Mouse (Mus musculus) gastrocnemius, postnatal 25 days (tissue): ENCODE results near the gene Spg7. TPM values are rescaled to one million over a fixed set of nuclear protein-coding genes. Genes with fewer than 3 reads are reported as not detected.
"Not testable (repeated sequence)": the region's sequence is repeated elsewhere in the genome, so short reads cannot be mapped to it uniquely, and the experiment has no call there.

ENCODE experiments used
- DNase-seq: peaks from one replicate; pipeline ENCODE4 v3.0.0; 2022
- long read RNA-seq, 2 experiments: library from polyadenylated mRNA; stranded (forward); transcript quantifications; one replicate each; pipeline ENCODE4 v2.0.0; 2021
- total RNA-seq, 2 experiments: library from RNA; stranded (reverse); gene quantifications; 1 replicate in 1 of 2; 2 replicates in 1 of 2; pipeline ENCODE4 v1.2.3; 2021

Gene Spg7
- total RNA-seq = 10 to 100 TPM; 60.5 to 66.3 TPM
- long read RNA-seq, experiment 1, transcript Spg7-209 (17 exons, 2,896 nt) = major isoform, 53 of 79 reads
- long read RNA-seq, experiment 1, partial matches to known transcripts = 15 of 79 reads
- long read RNA-seq, experiment 1, other reads (novel, unspliced or antisense) = 8 of 79 reads
- long read RNA-seq, experiment 2, transcript Spg7-209 (17 exons, 2,896 nt) = major isoform, 126 of 142 reads
- long read RNA-seq, experiment 2, partial matches to known transcripts = 7 of 142 reads
- long read RNA-seq, experiment 2, other reads (novel, unspliced or antisense) = 9 of 142 reads

DNA sequence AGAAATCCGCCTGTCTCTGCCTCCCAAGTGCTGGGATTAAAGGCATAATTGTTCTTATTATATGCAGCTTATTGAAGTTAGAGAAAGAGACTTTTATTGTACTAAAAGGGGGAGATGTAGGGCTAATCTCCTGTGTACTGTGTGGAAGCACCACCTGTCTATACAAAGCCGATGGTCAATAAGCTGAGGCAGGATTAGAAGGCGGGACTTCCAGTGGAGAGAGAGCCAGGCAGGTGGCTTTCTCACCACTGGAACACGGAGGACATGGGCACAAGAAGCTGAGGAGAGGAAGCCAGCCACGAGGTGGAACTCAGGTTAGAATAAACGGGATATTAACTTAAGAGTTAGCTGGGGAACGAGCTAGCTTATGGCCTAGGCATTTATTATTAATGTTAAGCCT is at the start of gene Spg7:
TSS of gene Spg7 (plus strand) at position 222 of the 400 bp plus-strand sequence.
- DNase-seq = no peak

DNA sequence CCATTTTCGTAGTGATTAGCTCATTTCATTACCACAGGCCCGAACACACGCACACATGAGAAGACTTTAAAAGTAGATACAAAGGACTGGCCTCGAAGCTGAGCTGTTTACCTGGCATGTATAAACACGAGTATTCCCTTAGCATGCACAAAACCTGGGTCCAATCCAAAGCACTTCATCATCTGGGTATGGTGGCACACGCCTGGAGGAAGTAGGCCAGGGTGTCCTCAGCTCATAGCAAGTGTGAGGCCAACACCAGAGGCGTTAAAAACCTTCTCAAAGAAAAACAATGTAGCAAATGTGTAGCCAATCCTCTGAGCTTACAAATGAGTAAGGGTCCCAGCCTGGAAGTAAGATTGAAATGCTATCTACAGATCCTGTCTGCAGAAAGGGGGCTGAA is 48.3 kb upstream of the Spg7 start:
- peak; percentile 49 for DNase-seq

DNA sequence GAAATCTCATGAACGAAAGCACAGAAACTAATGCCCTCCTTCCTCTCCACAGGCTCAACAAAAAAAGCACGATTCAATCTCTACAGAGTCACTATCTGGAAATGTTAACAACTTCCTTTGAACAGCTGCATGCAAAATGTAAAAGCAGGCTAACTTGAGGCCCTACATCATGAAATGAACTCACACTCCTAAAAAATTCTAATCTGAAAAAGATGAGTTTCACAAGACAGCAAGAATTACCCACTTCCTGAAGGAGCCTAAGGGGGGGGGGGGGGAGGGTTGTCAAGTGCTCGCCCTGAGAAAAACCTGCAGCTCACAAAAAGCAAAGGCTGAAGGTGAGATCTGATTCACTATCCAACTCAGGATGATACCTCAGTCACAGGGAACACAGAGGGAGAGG is 47.7 kb upstream of the Spg7 start:
- no peak for DNase-seq

DNA sequence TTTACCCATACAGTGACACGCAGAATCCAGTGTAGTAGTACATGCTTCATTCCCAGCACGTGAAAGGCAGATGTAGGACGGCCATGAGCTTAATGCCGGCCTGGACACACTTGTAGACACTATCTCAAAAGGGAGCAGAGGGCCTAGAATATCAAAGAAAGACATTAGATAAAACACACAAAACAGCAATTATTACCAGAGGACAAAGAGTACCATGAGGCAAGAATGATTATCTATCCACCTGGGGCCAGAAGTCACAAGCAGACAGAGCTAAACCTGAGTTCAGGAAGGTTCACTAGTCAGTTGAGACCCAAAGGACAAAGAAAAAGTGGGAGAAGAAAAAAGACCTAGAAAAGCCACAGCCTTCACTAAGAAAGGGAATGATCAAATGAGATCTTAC is 45.6 kb upstream of the Spg7 start:
- no peak for DNase-seq

DNA sequence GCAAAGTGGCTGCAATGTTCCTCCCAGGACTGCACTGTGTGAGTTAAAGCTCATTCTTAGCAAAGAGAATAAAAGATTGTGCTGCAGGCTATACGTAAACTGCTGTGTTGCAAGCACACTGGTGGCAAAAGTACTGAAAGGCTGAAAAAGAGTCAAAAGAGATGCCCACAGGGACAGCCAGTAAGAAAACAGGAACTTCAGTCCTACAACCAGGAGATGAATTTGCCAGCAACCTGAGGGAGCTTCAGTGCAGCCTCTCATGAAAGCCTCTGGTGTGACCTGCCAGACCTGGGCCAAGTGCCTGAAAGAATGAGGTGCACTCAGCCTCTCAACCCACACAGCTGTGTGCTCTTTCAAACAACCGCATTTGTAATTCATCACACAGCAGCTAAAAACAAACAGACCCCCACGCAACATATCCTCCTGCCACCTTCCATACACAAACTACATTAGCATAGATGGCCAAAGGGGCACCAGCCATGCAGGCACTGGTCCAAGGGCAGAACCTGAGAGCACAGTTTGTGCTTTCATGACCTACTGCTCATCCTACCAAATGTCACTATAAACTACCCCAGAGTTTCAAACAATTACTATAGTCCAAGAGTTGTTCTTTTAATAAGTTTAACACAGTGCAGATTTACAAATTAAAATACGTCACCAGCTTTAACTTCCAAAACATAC is 44.1 kb upstream of the Spg7 start:
- DNase-seq = no peak

DNA sequence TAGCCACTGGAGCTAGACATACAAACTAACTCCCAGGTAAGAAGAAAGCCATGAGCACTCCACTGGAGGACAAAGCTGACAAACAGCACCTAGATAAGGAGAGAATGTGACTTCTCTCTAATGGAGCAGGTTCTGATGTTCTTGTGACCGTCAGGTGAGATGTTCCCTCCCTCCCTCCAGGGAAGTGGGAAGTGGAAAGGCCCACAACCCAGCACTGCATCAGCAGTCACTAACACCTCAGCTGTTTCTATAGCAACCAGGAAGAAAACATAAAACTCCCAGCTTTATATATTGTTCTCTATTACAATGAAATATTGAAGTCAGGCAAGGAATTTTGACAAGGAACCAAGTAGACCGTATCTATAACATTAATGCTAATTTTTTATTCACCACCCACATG is 42.7 kb upstream of the Spg7 start:
- DNase-seq = no peak

DNA sequence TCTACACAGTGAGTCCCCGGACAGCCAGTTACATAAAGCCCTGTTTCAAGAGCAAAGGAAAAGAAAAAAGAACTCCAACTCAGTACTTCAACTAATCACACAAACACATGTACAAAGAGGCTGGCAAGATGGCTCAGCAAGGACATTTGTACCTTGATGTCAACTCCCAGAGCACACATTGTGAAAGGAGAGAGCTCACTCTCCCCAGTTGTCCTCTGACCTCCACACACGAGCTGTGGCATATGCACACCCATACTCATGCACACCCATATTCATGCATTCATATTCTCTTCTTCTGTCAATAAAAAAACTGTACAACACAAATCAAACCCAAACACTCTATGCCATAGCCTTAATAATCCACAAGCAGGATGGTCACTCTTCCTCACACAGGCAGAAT is 41.9 kb upstream of the Spg7 start:
- DNase-seq = no peak

DNA sequence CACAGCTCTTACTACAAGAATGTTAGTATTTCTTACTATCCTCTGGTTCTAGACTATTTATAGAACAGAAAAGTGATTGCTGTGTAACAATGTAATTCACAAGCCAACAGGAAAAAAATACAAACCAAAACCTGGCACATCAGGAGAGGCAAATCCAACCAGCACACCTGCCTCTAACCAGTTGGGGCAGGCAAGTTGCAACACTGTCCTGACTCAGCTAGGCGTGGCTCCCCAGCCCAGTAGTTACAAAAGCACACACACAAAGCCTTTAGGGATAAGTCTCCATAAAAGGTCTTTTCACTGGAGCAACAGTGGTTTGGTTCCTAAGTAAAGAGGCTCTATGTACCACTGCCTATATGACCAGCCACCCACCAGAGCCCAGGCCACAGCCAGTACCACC is 41.5 kb upstream of the Spg7 start:
- no peak for DNase-seq

DNA sequence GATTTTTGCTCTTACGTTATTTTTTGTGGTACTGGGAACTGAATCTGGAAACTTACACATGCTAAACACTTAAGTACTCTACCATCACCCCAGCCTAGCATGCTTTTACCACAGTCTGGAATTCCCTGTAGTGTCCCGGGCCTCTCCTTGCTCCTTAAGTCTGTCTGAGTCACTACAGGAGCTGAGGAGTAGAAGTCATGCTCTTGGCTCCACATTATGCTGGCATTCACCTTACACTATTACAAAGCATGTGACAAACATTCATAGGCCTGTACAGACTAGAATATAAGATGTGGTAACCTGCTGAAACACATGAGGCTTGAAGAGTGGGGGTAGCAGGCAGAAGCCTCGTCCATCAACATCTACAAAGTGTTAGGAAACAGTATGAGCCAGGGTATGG is 40.0 kb upstream of the Spg7 start:
- no peak for DNase-seq

DNA sequence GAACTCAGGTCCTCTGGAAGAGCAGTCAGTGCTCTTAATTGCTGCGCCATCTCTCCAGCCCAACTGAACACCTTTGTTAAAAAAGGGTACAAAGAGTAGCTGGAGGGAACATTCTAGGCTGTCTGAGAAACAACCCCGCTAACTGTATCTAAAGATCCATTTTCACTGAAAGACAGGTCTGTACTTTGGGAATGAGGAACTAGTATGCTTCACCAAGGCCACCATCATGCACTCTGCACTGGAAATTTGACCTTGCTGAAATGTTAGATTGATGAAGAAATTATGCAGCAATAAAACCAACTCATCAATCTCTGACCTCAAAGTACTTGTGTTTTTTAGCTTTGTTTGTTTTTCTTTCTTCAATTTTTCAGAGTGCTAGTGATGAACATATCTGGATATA is 38.5 kb upstream of the Spg7 start:
- no peak for DNase-seq

DNA sequence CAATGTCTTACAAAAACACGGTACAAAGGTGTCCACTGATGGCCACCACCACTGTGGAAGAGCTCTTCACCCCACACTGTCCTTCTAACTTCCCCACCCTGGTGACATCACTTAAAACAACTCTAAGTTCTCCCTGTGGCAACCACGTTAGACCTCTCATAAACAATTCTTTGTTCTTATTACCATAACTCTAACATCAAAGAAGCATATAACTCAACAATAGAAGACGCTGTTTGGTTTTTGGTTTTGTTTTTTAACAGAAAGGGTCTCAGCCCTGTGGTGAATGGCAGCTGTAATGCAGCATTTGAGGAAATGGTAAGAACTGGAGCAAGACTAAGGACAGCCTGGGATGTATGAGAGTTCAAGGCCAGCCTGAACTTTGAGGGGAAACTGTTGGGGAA is 36.8 kb upstream of the Spg7 start:
- DNase-seq = no peak

DNA sequence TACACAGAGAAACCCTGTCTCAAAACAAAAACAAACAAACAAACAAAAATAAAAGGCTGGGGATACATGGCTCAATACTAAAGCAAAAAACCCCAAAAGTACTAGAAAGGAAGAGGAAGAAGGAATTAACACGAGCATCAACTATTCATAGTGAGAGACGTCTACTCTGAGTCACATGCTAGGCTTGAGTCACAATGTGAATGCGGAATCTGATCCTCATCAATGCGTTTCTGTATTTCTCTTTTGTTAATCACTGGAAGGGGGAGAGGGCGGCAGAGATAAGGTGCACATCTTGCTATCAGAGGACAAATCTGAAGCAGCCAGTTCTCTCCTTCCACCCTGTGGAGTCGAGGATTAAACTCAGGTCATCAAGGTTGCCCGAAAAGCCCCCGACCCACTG is 35.0 kb upstream of the Spg7 start:
- DNase-seq = no peak

DNA sequence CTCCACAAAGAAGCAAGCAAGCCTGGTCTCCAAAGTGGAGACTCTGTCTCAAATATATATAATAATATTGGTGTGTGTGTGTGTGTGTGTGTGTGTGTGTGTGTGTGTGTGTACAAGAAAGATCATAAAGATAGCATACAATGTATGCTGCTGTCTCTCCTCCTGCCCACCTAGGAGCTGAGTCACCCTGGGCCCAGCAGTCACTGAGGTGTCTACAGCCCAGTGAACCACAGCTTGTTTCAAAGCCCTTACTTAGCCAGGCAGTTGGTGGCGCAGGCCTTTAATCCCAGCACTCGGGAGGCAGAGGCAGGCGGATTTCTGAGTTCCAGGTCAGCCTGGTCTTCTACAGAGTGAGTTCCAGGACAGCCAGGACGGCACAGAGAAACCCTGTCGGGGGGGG is 32.7 kb upstream of the Spg7 start:
- DNase-seq = not testable (repeated sequence)

DNA sequence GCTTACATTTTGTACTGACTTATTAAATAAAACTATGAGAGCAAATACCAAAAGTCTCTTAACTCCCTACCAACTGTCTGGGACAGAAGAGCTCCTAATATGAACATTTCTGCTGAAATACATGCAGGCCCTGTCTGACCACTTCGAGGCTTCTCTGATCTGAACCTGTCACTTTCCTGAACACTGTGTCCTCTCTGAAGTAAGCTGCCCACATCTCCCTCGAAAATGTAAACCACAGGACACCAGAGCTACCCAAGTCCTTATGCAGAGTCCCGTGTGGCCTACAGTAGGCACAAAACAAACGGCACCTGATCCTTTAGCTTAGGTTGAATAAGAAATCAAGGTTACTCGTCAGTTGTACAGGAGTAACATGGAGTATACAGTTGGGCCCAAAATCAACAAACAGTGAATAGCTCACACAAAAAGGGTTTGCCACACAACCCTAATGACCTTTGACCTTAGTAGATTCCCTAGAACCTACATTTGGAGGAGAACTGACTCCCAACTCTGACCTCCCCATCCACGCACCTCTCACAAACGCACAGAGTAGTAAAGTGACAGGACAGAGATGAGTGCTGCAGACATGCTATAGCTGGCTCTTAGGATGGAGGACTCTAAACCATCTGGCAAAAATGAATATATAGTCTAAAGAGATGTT is 31.3 kb upstream of the Spg7 start:
- no peak for DNase-seq

DNA sequence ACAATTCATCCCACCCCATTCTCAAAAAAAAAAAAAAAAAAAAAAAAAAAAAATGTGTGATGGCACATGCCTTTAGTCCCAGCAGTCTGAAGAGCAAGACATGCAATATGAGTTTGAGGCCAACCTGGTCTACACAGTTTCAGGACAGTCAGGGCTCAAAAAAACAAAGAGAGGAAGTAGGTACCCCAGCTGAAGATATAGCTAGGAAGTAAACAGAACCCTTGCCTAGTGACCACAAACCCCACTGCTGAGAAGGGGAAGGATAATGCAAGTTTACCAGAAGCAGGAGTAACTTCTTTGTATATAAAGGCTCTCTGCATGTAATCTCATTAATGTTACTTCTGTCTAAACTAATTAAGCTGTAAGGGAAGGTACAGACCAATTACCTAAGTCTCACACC is 30.0 kb upstream of the Spg7 start:
- no peak for DNase-seq

DNA sequence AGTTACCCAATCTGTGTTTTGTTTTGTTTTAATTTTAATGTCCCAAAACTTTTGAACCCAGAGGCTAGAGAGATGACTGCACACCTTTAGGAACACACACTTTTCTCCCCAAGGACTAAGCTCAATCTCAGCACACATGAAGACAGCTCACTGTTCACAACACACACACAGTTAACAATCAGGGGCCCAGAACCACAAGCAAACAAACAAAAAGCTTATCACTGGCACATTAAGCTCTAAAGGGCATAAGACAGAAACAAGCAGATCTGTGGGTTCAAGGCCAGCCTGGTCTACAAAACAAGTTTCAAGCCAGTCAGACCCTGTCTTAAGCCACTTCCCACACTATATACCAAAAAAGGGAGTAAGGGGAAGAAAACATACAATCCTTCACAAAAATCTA is 29.3 kb upstream of the Spg7 start:
- no peak for DNase-seq

DNA sequence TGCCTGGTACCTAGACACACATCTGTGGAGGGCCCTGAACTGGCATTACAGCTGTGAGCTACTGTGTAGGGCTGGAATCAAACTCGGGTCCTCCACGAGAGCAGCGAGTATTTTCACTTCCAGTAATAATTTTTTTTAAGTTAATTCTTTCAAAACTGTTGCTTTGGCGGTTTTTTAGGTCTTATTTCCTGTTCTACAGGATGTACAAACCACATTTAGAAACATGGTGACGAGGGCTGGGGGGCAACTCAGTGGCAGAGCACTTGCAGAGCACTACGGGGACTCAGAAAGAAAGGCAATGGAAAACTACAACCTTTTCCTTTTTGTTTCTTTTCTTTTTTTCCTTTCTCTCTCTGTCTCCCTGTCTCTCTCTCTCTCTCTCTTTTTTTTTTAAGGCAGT is 28.6 kb upstream of the Spg7 start:
- no peak for DNase-seq

DNA sequence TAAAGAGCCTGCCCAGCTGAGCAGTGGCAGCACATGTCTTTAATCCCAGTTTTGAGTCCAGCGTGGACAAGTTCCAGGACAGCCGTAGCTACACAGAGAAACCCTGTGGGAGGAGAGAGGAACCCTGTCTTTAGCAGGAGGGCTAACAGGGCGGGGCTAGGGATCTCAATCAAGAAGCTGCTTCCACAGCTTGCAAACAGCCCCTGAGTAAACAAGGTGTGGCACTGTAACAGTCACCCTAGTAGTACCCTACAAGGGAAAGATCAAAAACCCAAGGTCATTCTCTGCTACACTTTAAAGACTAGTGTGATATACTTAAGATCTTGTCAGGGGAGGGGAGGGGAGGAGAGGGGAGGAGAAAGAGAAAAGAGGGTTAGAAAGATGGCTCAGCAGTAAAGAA is 25.8 kb upstream of the Spg7 start:
- no peak for DNase-seq

DNA sequence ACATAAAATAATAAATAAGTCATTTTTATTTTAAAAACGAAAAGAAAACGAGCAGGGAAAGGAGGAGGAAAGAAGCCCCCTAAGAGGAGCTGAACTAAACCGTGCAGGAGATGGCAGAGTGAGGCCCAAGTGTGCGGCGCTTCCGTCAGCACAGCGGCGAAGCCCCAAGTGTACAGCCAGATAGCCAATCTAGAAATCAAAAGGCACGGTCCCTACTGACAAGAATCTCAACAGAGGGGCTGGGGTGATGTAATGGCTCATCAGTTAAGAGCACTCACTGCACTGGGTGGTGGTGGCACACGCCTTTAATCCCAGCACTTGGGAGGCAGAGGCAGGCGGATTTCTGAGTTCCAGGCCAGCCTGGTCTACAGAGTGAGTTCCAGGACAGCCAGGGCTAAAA is 25.3 kb upstream of the Spg7 start:
- no peak for DNase-seq

DNA sequence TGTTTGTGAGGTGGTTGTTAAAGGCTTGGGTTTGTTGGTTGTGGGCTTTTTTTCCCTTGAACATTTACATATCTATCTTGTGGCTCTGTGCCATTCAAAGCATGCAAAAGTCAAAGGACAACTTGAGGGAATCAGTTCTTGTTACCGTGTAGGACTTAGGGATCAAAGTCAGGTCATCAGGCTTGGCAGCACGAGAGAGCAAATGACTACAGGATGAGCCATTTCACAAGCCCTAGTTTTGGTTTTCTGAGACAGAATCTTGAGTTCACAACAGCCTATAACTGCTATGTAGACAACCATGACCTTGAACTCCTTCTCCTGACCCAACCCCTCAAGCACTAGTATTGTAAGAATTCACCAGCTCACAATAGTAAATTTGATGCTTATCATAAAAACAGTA is 24.4 kb upstream of the Spg7 start:
- no peak for DNase-seq

DNA sequence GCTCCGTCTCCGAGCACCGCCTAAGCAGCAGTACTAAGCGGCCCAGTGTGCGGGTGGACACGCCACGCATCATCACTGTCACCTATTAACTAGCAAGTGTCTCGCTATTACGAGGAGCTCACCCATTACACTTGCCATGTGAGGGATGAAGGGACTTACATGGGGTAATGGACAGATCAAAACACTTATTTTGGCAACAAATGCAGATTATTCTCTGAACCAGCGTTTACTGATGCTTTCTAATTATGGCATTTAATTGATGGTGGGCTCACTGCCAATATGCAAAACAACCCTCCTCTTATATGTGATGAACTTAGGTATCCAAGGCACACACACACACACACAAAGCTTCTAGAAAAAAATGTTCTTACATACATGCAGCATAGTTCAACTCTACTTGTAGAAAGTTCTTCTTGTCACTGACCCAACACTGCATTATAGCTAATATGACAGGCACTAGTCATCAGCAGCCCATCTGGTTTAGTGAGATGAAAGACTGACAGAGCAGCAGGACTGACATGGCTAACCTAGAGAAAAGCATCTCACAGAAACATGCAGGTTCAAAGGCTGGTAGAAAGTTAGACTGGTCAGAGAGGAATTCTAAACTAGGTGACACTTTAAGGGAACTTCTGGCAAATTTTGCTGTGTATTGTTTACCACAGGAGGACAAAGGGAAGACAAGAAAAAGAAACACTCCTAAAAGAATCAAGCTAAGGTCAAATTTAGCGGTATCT is 23.2 kb upstream of the Spg7 start:
- DNase-seq = no peak

DNA sequence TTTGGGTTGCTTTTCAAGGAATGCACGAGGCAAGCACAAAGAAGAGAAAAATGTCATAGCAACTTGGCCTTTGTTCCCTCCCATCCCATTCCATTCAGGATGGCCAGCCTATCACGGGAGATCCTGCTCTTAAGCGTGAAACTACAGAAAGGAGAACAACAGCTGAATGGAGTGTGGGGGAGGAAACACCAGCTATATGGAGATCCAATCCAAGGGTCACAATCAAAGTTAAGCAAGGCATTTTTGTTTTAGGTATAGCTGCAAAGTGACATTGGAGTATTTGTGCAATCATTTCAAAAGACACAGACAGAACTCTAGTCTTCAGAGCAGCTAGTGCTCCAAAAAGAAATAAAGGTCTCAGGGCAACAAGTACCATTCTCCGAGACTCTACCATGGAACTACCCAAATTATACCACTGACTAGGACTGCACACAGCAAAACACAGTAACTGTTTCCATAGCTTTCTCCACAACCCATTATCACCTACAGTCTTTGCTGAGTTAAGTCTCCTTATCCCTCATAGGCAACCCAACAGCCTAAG is 22.6 kb upstream of the Spg7 start:
- no peak for DNase-seq
